Mouse (Mus musculus) limb, embryonic 14.5 days (tissue): ENCODE measurements at regions not wholly inside any gene's neighbourhood (a gene's known extent, or its start where the extent isn't known, plus 50 kb on each side); places are given as distances from the start of the nearest gene placed in this dataset.

Experiments
- ATAC-seq: fragments of 200-750 bp; cut with Nextera tagmentation; 2 replicates; pipeline ENCODE4 v1.8.0; 2017; ENCODE audit warnings: low read depth, moderate number of reproducible peaks, moderate TSS enrichment; ENCODE audit not compliant: low FRiP score
- DNase-seq: peaks from one replicate; pipeline ENCODE4 v3.0.0-alpha.2; 2015; ENCODE audit warnings: low spot score
- H3K27ac ChIP-seq: fragments of 300-500 bp; sonication (generic); replicated peaks from 2 replicates; pipeline ENCODE4 v1.5.1; 2014; ENCODE audit warnings: low read depth, mild to moderate bottlenecking, low read length, moderate library complexity, mixed read lengths
- H3K27me3 ChIP-seq: fragments of 300-500 bp; sonication (generic); 2 replicates; pipeline ENCODE4 v1.6.1; 2014; ENCODE audit warnings: low read length, mixed read lengths; ENCODE audit not compliant: control insufficient read depth, insufficient read depth
- H3K36me3 ChIP-seq: fragments of 300-500 bp; sonication (generic); 2 replicates; pipeline ENCODE4 v1.6.1; 2014; ENCODE audit warnings: mild to moderate bottlenecking, low read length, moderate library complexity, mixed read lengths; ENCODE audit not compliant: control insufficient read depth, insufficient read depth
- H3K4me1 ChIP-seq: fragments of 300-500 bp; sonication (generic); 2 replicates; pipeline ENCODE4 v1.6.1; 2014; ENCODE audit warnings: antibody characterized with exemption, low read length, mixed read lengths; ENCODE audit not compliant: control insufficient read depth, insufficient read depth
- H3K4me2 ChIP-seq: fragments of 300-500 bp; sonication (generic); replicated peaks from 2 replicates; pipeline ENCODE4 v1.6.1; 2014; ENCODE audit warnings: low read depth, mild to moderate bottlenecking, low read length, moderate library complexity; ENCODE audit not compliant: severe bottlenecking
- H3K4me3 ChIP-seq: fragments of 300-500 bp; sonication (generic); replicated peaks from 2 replicates; pipeline ENCODE4 v1.5.1; 2014; ENCODE audit warnings: low read length
- H3K9ac ChIP-seq: fragments of 300-500 bp; sonication (generic); 2 replicates; pipeline ENCODE4 v1.6.1; 2014; ENCODE audit warnings: mild to moderate bottlenecking, low read depth, low read length, moderate library complexity; ENCODE audit not compliant: severe bottlenecking
- H3K9me3 ChIP-seq: fragments of 300-500 bp; sonication (generic); 2 replicates; pipeline ENCODE4 v1.6.1; 2016; ENCODE audit warnings: low read length; ENCODE audit not compliant: control insufficient read depth
- POLR2A ChIP-seq: fragments of 200-500 bp; IDR thresholded peaks from 2 replicates; pipeline ENCODE4 v1.8.0; 2012; ENCODE audit warnings: inconsistent platforms, mild to moderate bottlenecking, moderate library complexity, borderline replicate concordance; ENCODE audit not compliant: insufficient read depth, insufficient read length; ENCODE audit errors: extremely low read depth
- WGBS: fragments of 180-500 bp; shearing (Covaris S2); extraction: QIAGEN DNeasy Blood & Tissue Kit; methylation state at CpG from one replicate; pipeline ENCODE4 v1.1.7; 2014; 5-methylcytosine and 5-hydroxymethylcytosine counted together

GRCm38 (mm10) chr14:101049664-101050203 lies 150.4 kb downstream of the Prr30 start:
- H3K4me2 ChIP-seq: no peak overlapping the region
- no peak for DNase-seq
- no peaks in the 10 kb centered on the region for H3K9me3 ChIP-seq
- no peaks in the 10 kb centered on the region for H3K27me3 ChIP-seq
- H3K27ac ChIP-seq: no peak overlapping the region
- no peak for TF ChIP-seq POLR2A
- 80% methylated on average over 4 of the region's 4 CpGs for WGBS
- no peak for ATAC-seq
- no peaks in the 10 kb centered on the region for H3K36me3 ChIP-seq
- no peak overlapping the region for H3K4me3 ChIP-seq
- H3K4me1 ChIP-seq: no peaks in the 10 kb centered on the region
- H3K9ac ChIP-seq: no peak overlapping the region

GRCm38 (mm10) chr14:101043494-101043893 lies 156.6 kb downstream of the Prr30 start:
- H3K27ac ChIP-seq: no peak overlapping the region
- H3K27me3 ChIP-seq: no peaks in the 10 kb centered on the region
- no peak for TF ChIP-seq POLR2A
- no peaks in the 10 kb centered on the region for H3K9me3 ChIP-seq
- DNase-seq (no peak), ATAC-seq (no peak)
- no peaks in the 10 kb centered on the region for H3K4me1 ChIP-seq
- H3K36me3 ChIP-seq: no peaks in the 10 kb centered on the region
- H3K4me3 ChIP-seq: no peak overlapping the region
- H3K9ac ChIP-seq: no peak overlapping the region
- no peak overlapping the region for H3K4me2 ChIP-seq
- WGBS: 11% methylated on average over 4 of the region's 4 CpGs

- TF ChIP-seq POLR2A: no peak
- H3K4me1 ChIP-seq: no peaks in the 10 kb centered on the region
- H3K4me3 ChIP-seq: no peak overlapping the region
- no peaks in the 10 kb centered on the region for H3K36me3 ChIP-seq
- no peaks in the 10 kb centered on the region for H3K9me3 ChIP-seq
- no peak overlapping the region for H3K4me2 ChIP-seq
- H3K27ac ChIP-seq: no peak overlapping the region
- no peak for ATAC-seq
- no peak overlapping the region for H3K9ac ChIP-seq
- no peak for DNase-seq
- 34% methylated on average over 1 of the region's 1 CpGs for WGBS
- no peaks in the 10 kb centered on the region for H3K27me3 ChIP-seq
Observed at GRCm38 (mm10) chr14:101001070-101001469, 199.1 kb downstream of the Prr30 start.

GRCm38 (mm10) chr14:100980754-100981153 lies 219.4 kb downstream of the Prr30 start:
- Histone ChIP-seq H3K9ac (no peak overlapping the region), H3K9me3 (no peaks in the 10 kb centered on the region), H3K4me2 (no peak overlapping the region), H3K4me1 (no peaks in the 10 kb centered on the region), H3K27me3 (no peaks in the 10 kb centered on the region), H3K4me3 (no peak overlapping the region), H3K36me3 (no peaks in the 10 kb centered on the region), H3K27ac (no peak overlapping the region)
- no peak for ATAC-seq
- 95% methylated on average over 5 of the region's 5 CpGs for WGBS
- no peak for TF ChIP-seq POLR2A
- no peak for DNase-seq

- Histone ChIP-seq H3K4me1 (no peaks in the 10 kb centered on the region), H3K36me3 (no peaks in the 10 kb centered on the region), H3K4me3 (no peak overlapping the region), H3K27ac (no peak overlapping the region), H3K4me2 (no peak overlapping the region), H3K9ac (no peak overlapping the region), H3K27me3 (no peaks in the 10 kb centered on the region), H3K9me3 (no peaks in the 10 kb centered on the region)
- no peak for ATAC-seq
- TF ChIP-seq POLR2A: no peak
- 76% methylated on average over 2 of the region's 2 CpGs for WGBS
- no peak for DNase-seq
Observed at GRCm38 (mm10) chr14:100978515-100978914, 221.6 kb downstream of the Prr30 start.

GRCm38 (mm10) chr14:100970970-100971369 lies 229.2 kb downstream of the Prr30 start:
- DNase-seq (no peak), ATAC-seq (no peak)
- H3K9ac ChIP-seq: no peak overlapping the region
- no peaks in the 10 kb centered on the region for H3K27me3 ChIP-seq
- no peak overlapping the region for H3K27ac ChIP-seq
- 73% methylated on average over 2 of the region's 2 CpGs for WGBS
- no peak for TF ChIP-seq POLR2A
- no peak overlapping the region for H3K4me3 ChIP-seq
- H3K4me1 ChIP-seq: no peaks in the 10 kb centered on the region
- no peaks in the 10 kb centered on the region for H3K9me3 ChIP-seq
- H3K36me3 ChIP-seq: no peaks in the 10 kb centered on the region
- H3K4me2 ChIP-seq: no peak overlapping the region
